Mouse (Mus musculus) testis, postnatal 14 days (tissue): ENCODE measurements around the gene Elmo3.

Experiments used
- DNase-seq: peaks from one replicate; pipeline ENCODE4 v3.0.0; 2021; ENCODE audit warnings: low spot score

Elmo3 gene

GRCm38 (mm10) chr8:105326968-105327367 is 21.6 kb downstream of the Elmo3 start:
- no peak for DNase-seq

GRCm38 (mm10) chr8:105330325-105330724 is 24.9 kb downstream of the Elmo3 start:
- DNase-seq, result no peak

- no peak for DNase-seq
These were observed 26.1 kb downstream of the Elmo3 start for GRCm38 (mm10) chr8:105331469-105331868.

GRCm38 (mm10) chr8:105331931-105332330 is 26.5 kb downstream of the Elmo3 start:
- no peak for DNase-seq

GRCm38 (mm10) chr8:105332523-105332922 is 27.1 kb downstream of the Elmo3 start:
- no peak for DNase-seq

GRCm38 (mm10) chr8:105336373-105337130 is 31.2 kb downstream of the Elmo3 start:
- peak; percentile 72 for DNase-seq

GRCm38 (mm10) chr8:105338992-105339391 is 33.6 kb downstream of the Elmo3 start:
- no peak for DNase-seq

- DNase-seq, result no peak
These were observed 34.7 kb downstream of the Elmo3 start for GRCm38 (mm10) chr8:105339886-105340635.

GRCm38 (mm10) chr8:105341399-105341798 is 36.0 kb downstream of the Elmo3 start:
- no peak for DNase-seq

GRCm38 (mm10) chr8:105342768-105343167 is 37.4 kb downstream of the Elmo3 start:
- DNase-seq, result no peak

GRCm38 (mm10) chr8:105343791-105344574 is 38.6 kb downstream of the Elmo3 start:
- DNase-seq, result no peak

GRCm38 (mm10) chr8:105345061-105345975 is 39.9 kb downstream of the Elmo3 start:
- DNase-seq, result no peak

- DNase-seq, result peak; percentile 62
These were observed 41.4 kb downstream of the Elmo3 start for GRCm38 (mm10) chr8:105346611-105347427.

GRCm38 (mm10) chr8:105347428-105348221 is 42.2 kb downstream of the Elmo3 start, which contains the start of gene Fhod1:
Gene Fhod1 (minus strand): TSS chr8:105347953.
- DNase-seq, result peak; percentile 93

- peak; percentile 80 for DNase-seq
These were observed 43.2 kb downstream of the Elmo3 start, which contains the start of gene Slc9a5 for GRCm38 (mm10) chr8:105348450-105349095. Gene Slc9a5 (plus strand): TSS chr8:105348843.

- DNase-seq, result no peak
These were observed 43.8 kb downstream of the Elmo3 start for GRCm38 (mm10) chr8:105349096-105349771.

GRCm38 (mm10) chr8:105350186-105350585 is 44.8 kb downstream of the Elmo3 start:
- no peak for DNase-seq

- no peak for DNase-seq
These were observed 48.3 kb downstream of the Elmo3 start for GRCm38 (mm10) chr8:105353583-105354135.
